Mouse (Mus musculus) liver, adult 2 months (tissue): ENCODE data around the gene Fam163b.

Experiments used
- CTCF ChIP-seq: fragments of 200-500 bp; IDR thresholded peaks from 2 replicates; pipeline ENCODE4 v1.5.1; 2011; ENCODE audit warnings: low read depth, low read length, control low read depth
- POLR2A ChIP-seq: fragments of 200-500 bp; IDR thresholded peaks from 2 replicates; pipeline ENCODE4 v1.6.1; 2011; ENCODE audit warnings: low read length, control low read depth; ENCODE audit not compliant: insufficient read depth; ENCODE audit errors: extremely low read depth

DNA sequence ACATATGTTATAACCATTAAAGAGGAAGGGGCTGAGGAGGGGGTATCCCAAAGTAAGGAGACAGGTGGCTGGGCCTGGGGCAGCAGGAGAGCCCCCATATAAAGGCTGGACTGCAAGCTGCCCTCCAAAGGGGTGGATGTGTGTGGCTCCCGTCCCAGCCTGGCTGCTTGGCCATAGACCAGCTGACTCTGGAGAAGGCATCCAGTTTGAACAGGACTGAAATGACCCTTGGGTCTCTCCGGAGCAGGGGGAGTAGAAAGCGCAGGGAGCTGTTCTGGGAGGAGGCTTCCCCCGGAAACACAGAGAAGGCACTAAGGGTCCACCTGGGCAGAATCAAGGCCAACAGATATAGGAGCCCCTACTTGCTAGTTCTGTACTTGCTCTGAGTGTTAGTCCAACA is 67.5 kb downstream of the Fam163b start:
- TF ChIP-seq CTCF = no peak
- no peak for TF ChIP-seq POLR2A
